Mouse (Mus musculus) MEL (cell line): ENCODE results near the gene Fmn2. TPM values are rescaled to one million over a fixed set of nuclear protein-coding genes. Genes with fewer than 3 reads are reported as not detected.

Experiments used
- DNase-seq: peaks from one replicate; pipeline ENCODE4 v3.0.0; 2011; ENCODE audit warnings: low read depth, low spot score
- H3K27ac ChIP-seq: 2 replicates; pipeline ENCODE4 v1.5.1; 2012; ENCODE audit warnings: low read depth, mild to moderate bottlenecking, control low read depth, low read length, moderate library complexity; ENCODE audit not compliant: control insufficient read depth
- H3K27me3 ChIP-seq, 2 experiments: fragments of 150-350 bp in 1 of 2; sonication (generic) in 1 of 2; 2 replicates each; pipeline ENCODE4 v1.6.1; 2012; ENCODE audit warnings: low read length in 2 of 2, mild to moderate bottlenecking in 2 of 2, improper control_type of control experiment in 1 of 2, moderate library complexity in 1 of 2; ENCODE audit not compliant: insufficient read depth in 2 of 2, control insufficient read depth in 1 of 2
- H3K36me3 ChIP-seq, 2 experiments: 2 replicates each; pipeline ENCODE4 v1.6.1; 2012 to 2014; ENCODE audit warnings: low read length in 2 of 2, improper control_type of control experiment in 1 of 2, inconsistent platforms in 1 of 2, mild to moderate bottlenecking in 1 of 2; ENCODE audit not compliant: insufficient read depth in 2 of 2, control insufficient read depth in 1 of 2
- H3K4me1 ChIP-seq, 2 experiments: fragments of 150-350 bp in 1 of 2; sonication (generic) in 1 of 2; 2 replicates each; pipeline ENCODE4 v1.6.1; 2012; ENCODE audit warnings: low read length in 2 of 2, improper control_type of control experiment in 1 of 2, mild to moderate bottlenecking in 1 of 2; ENCODE audit not compliant: insufficient read depth in 2 of 2, control insufficient read depth in 1 of 2
- H3K4me3 ChIP-seq, 2 experiments: fragments of 150-350 bp in 1 of 2; sonication (generic) in 1 of 2; 2 replicates each; pipeline ENCODE4 v1.5.1; 2012; ENCODE audit warnings: low read depth in 2 of 2, low read length in 2 of 2, mild to moderate bottlenecking in 2 of 2, moderate library complexity in 2 of 2, control low read depth in 1 of 2, improper control_type of control experiment in 1 of 2; ENCODE audit not compliant: control insufficient read depth in 1 of 2, insufficient read depth in 1 of 2
- H3K79me2 ChIP-seq: 2 replicates; pipeline ENCODE4 v1.6.1; 2012; ENCODE audit warnings: mild to moderate bottlenecking, low read length, moderate library complexity; ENCODE audit not compliant: control insufficient read depth, poor library complexity, insufficient read depth
- H3K9ac ChIP-seq: 2 replicates; pipeline ENCODE4 v1.6.1; 2012; ENCODE audit warnings: low read depth, mild to moderate bottlenecking, control low read depth, low read length, moderate library complexity; ENCODE audit not compliant: control insufficient read depth, poor library complexity, severe bottlenecking
- H3K9me3 ChIP-seq: fragments of 150-350 bp; sonication (generic); replicated peaks from 2 replicates; pipeline ENCODE4 v1.6.1; 2012; ENCODE audit warnings: mild to moderate bottlenecking, low read length, improper control_type of control experiment, moderate library complexity; ENCODE audit not compliant: insufficient read depth
- CHD1 ChIP-seq: IDR thresholded peaks from 2 replicates; pipeline ENCODE4 v1.6.1; 2012; ENCODE audit warnings: low read depth, mild to moderate bottlenecking, inconsistent platforms, low read length, improper control_type of control experiment
- CHD2 ChIP-seq: IDR thresholded peaks from 2 replicates; pipeline ENCODE4 v1.6.1; 2011; ENCODE audit warnings: low read length, improper control_type of control experiment
- CTCF ChIP-seq, 3 experiments: IDR thresholded peaks in 2 of 3; conservative IDR thresholded peaks in 1 of 3; 2 replicates each; pipeline ENCODE4 v1.5.1; 2011 to 2012; ENCODE audit warnings: low read length in 3 of 3, low read depth in 2 of 3, mild to moderate bottlenecking in 2 of 3, improper control_type of control experiment in 1 of 3, inconsistent platforms in 1 of 3, mixed read lengths in 1 of 3, moderate library complexity in 1 of 3; ENCODE audit not compliant: control insufficient read depth in 1 of 3, insufficient read depth in 1 of 3, poor library complexity in 1 of 3, severe bottlenecking in 1 of 3
- ELF1 ChIP-seq: IDR thresholded peaks from 2 replicates; pipeline ENCODE4 v1.6.1; 2014; ENCODE audit warnings: low read depth, mild to moderate bottlenecking, inconsistent platforms, low read length, improper control_type of control experiment, moderate library complexity
- HCFC1 ChIP-seq: IDR thresholded peaks from 2 replicates; pipeline ENCODE4 v1.6.1; 2012; ENCODE audit warnings: low read depth, mild to moderate bottlenecking, inconsistent platforms, low read length, improper control_type of control experiment, moderate library complexity
- MAFK ChIP-seq: IDR thresholded peaks from 2 replicates; pipeline ENCODE4 v1.6.1; 2011; ENCODE audit warnings: low read depth, mild to moderate bottlenecking, low read length, improper control_type of control experiment, borderline replicate concordance
- MAZ ChIP-seq: IDR thresholded peaks from 2 replicates; pipeline ENCODE4 v1.6.1; 2012; ENCODE audit warnings: low read depth, mild to moderate bottlenecking, inconsistent platforms, low read length, improper control_type of control experiment
- NELFE ChIP-seq: IDR thresholded peaks from 2 replicates; pipeline ENCODE4 v1.6.1; 2011; ENCODE audit warnings: low read depth, low read length, improper control_type of control experiment
- NRF1 ChIP-seq: IDR thresholded peaks from 2 replicates; pipeline ENCODE4 v1.6.1; 2014; ENCODE audit warnings: low read depth, mild to moderate bottlenecking, inconsistent platforms, low read length, improper control_type of control experiment, moderate library complexity; ENCODE audit not compliant: poor library complexity, insufficient read depth, severe bottlenecking
- POLR2A ChIP-seq, 2 experiments: IDR thresholded peaks; 2 replicates each; pipeline ENCODE4 v1.6.1; 2011 to 2012; ENCODE audit warnings: low read length in 2 of 2, mild to moderate bottlenecking in 2 of 2, control low read depth in 1 of 2, improper control_type of control experiment in 1 of 2, low read depth in 1 of 2, moderate library complexity in 1 of 2; ENCODE audit not compliant: control insufficient read depth in 1 of 2, insufficient read depth in 1 of 2, poor library complexity in 1 of 2
- POLR2AphosphoS2 ChIP-seq: IDR thresholded peaks from 2 replicates; pipeline ENCODE4 v1.6.1; 2011; ENCODE audit warnings: low read length, improper control_type of control experiment
- SMC3 ChIP-seq: IDR thresholded peaks from 2 replicates; pipeline ENCODE4 v1.6.1; 2011; ENCODE audit warnings: low read depth, low read length, improper control_type of control experiment
- TCF12 ChIP-seq: IDR thresholded peaks from 2 replicates; pipeline ENCODE4 v1.6.1; 2014; ENCODE audit warnings: low read depth, mild to moderate bottlenecking, inconsistent platforms, low read length, improper control_type of control experiment, moderate library complexity
- USF1 ChIP-seq: IDR thresholded peaks from 2 replicates; pipeline ENCODE4 v1.6.1; 2014; ENCODE audit warnings: low read depth, mild to moderate bottlenecking, inconsistent platforms, low read length, improper control_type of control experiment, moderate library complexity
- USF2 ChIP-seq, 2 experiments: IDR thresholded peaks; 2 replicates each; pipeline ENCODE4 v1.6.1; 2011 to 2012; ENCODE audit warnings: improper control_type of control experiment in 2 of 2, low read length in 2 of 2, borderline replicate concordance in 1 of 2, inconsistent platforms in 1 of 2, low read depth in 1 of 2, mild to moderate bottlenecking in 1 of 2; ENCODE audit not compliant: insufficient read depth in 1 of 2
- ZC3H11A ChIP-seq: IDR thresholded peaks from 2 replicates; pipeline ENCODE4 v1.6.1; 2012; ENCODE audit warnings: low read depth, mild to moderate bottlenecking, inconsistent platforms, low read length, improper control_type of control experiment
- polyA plus RNA-seq, 2 experiments: library from polyadenylated mRNA; stranded (reverse) in 1 of 2; unstranded in 1 of 2; fragments of >175 nt in 1 of 2; fragments of >200 nt in 1 of 2; gene quantifications; 2 replicates each; pipeline versions ENCODE4 v1.2.1 to v1.2.4; 2012; ENCODE audit warnings: low replicate concordance in 2 of 2, low read depth in 1 of 2; ENCODE audit not compliant: insufficient read length in 2 of 2, insufficient read depth in 1 of 2, missing spikeins in 1 of 2
- total RNA-seq: library from RNA; depleted of rRNA; stranded (reverse); fragments of 300-350 nt; gene quantifications from 2 replicates; pipeline ENCODE4 v1.2.3, GENCODE M21; 2012

Gene Fmn2
- total and polyA plus RNA-seq, 3 experiments = not detected

- DNase-seq = no peak
- Histone ChIP-seq H3K79me2 (no peaks in the 10 kb centered on the region), H3K4me1 (no peaks in the 10 kb centered on the region), H3K9ac (no peak overlapping the region), H3K27me3 (no peaks in the 10 kb centered on the region), H3K9me3 (no peaks in the 10 kb centered on the region), H3K36me3 (no peaks in the 10 kb centered on the region), H3K4me3 (no peak overlapping the region), H3K27ac (no peak overlapping the region)
- no peak for TF ChIP-seq ELF1
Observed at GRCm38 (mm10) chr1:174537491-174537890, 35.9 kb downstream of the Fmn2 start.

GRCm38 (mm10) chr1:174548291-174548690 lies 46.7 kb downstream of the Fmn2 start:
- Histone ChIP-seq H3K27me3 (no peaks in the 10 kb centered on the region), H3K79me2 (no peaks in the 10 kb centered on the region), H3K4me1 (no peaks in the 10 kb centered on the region), H3K4me3 (no peak overlapping the region), H3K9me3 (no peaks in the 10 kb centered on the region), H3K36me3 (no peaks in the 10 kb centered on the region), H3K9ac (no peak overlapping the region), H3K27ac (no peak overlapping the region)
- no peak for DNase-seq
- TF ChIP-seq TCF12 (no peak), POLR2A (IDR thresholded peaks at IDR 0.05; ENCODE audit: control insufficient read depth in 1 of 2, insufficient read depth in 1 of 2, low read depth in 1 of 2, low read length in 2 of 2, poor library complexity in 1 of 2) (no peak), MAFK (no peak), MAZ (no peak), CHD1 (no peak), USF2 (IDR thresholded peaks at IDR 0.05; ENCODE audit: borderline replicate concordance in 1 of 2, insufficient read depth in 1 of 2, low read depth in 1 of 2, low read length in 2 of 2) (no peak), SMC3 (no peak), NELFE (no peak)

- no peak overlapping the region for H3K4me3 ChIP-seq
- H3K79me2 ChIP-seq = no peaks in the 10 kb centered on the region
- TF ChIP-seq HCFC1 = no peak
- TF ChIP-seq USF1 = no peak
- TF ChIP-seq ZC3H11A = no peak
- TF ChIP-seq TCF12 = no peak
- no peak for TF ChIP-seq USF2 (IDR thresholded peaks at IDR 0.05; ENCODE audit: borderline replicate concordance in 1 of 2, insufficient read depth in 1 of 2, low read depth in 1 of 2, low read length in 2 of 2)
- peak; percentile 23 to 46 (median 46); a peak in 5 of 6 replicates for TF ChIP-seq CTCF (IDR thresholded peaks at IDR 0.05 in 2 of 3, conservative IDR thresholded peaks at IDR 0.05 in 1 of 3; ENCODE audit: control insufficient read depth in 1 of 3, insufficient read depth in 1 of 3, low read depth in 2 of 3, low read length in 3 of 3, poor library complexity in 1 of 3, severe bottlenecking in 1 of 3)
- TF ChIP-seq POLR2AphosphoS2 = no peak
- TF ChIP-seq MAZ = no peak
- no peak for TF ChIP-seq CHD2
- no peak for TF ChIP-seq NRF1
- TF ChIP-seq ELF1 = no peak
- no peak for TF ChIP-seq MAFK
- TF ChIP-seq SMC3 = peak; percentile 49
- DNase-seq = peak; percentile 49
- no peaks in the 10 kb centered on the region for H3K36me3 ChIP-seq
- H3K4me1 ChIP-seq = no peaks in the 10 kb centered on the region
- no peaks in the 10 kb centered on the region for H3K9me3 ChIP-seq
- no peak overlapping the region for H3K27ac ChIP-seq
- no peaks in the 10 kb centered on the region; a peak in 1 of 4 replicates for H3K27me3 ChIP-seq
- H3K9ac ChIP-seq = no peak overlapping the region
Observed at GRCm38 (mm10) chr1:174553272-174554007, 51.8 kb downstream of the Fmn2 start.
